ENCODE assay signal across 8 mouse cellular contexts in genomic region chr5:25609911-25610310, GRCm38 (mm10).
DNase-seq lines count a peak whose midpoint lies in the region; ATAC-seq and TF ChIP-seq lines count a peak whose summit lies in the region.

No protein-coding gene starts in this region.

- no peak overlapping the region for H3K4me2 ChIP-seq in kidney, postnatal 0 days (ENCODE audit: low read length)
- H3K4me2 ChIP-seq in intestine, embryonic 15.5 days (replicated peaks) = no peak overlapping the region

- no peak overlapping the region for H3K4me3 ChIP-seq in kidney, postnatal 0 days (replicated peaks; ENCODE audit: low read depth, low read length)
- no peak overlapping the region for H3K4me3 ChIP-seq in heart, embryonic 10.5 days
- no peak overlapping the region for H3K4me3 ChIP-seq in intestine, embryonic 15.5 days (replicated peaks)

- no peaks in the 10 kb centered on the region for H3K36me3 ChIP-seq in kidney, postnatal 0 days (ENCODE audit: insufficient read depth, low read length)
- no peaks in the 10 kb centered on the region for H3K36me3 ChIP-seq in heart, embryonic 10.5 days
- no peaks in the 10 kb centered on the region for H3K36me3 ChIP-seq in intestine, embryonic 15.5 days

- H3K9me3 ChIP-seq in kidney, postnatal 0 days (replicated peaks; ENCODE audit: low read length) = no peaks in the 10 kb centered on the region
- no peaks in the 10 kb centered on the region for H3K9me3 ChIP-seq in heart, embryonic 10.5 days
- H3K9me3 ChIP-seq in intestine, embryonic 15.5 days = no peaks in the 10 kb centered on the region

- DNase-seq in kidney, postnatal 0 days (ENCODE audit: low spot score) = peak; percentile 6
- no peak for DNase-seq in kidney, postnatal 4 days
- peak; percentile 28 for DNase-seq in fibroblast of lung, adult 2 months (ENCODE audit: low read depth)
- DNase-seq in layer of hippocampus, adult 8-10 months (ENCODE audit: low spot score in 2 of 2) = peak; percentile 60 to 71
- peak; percentile 58 for DNase-seq in retina, postnatal 1 day
- DNase-seq in heart, embryonic 10.5 days (ENCODE audit: low spot score) = no peak
- DNase-seq in heart, postnatal 36 days = no peak

- intact Hi-C loops in heart, postnatal 36 days (cut with DNase I) = no loop called here

- H3K27ac ChIP-seq in kidney, postnatal 0 days = no peak overlapping the region
- no peak overlapping the region for H3K27ac ChIP-seq in heart, embryonic 10.5 days
- H3K27ac ChIP-seq in intestine, embryonic 15.5 days = no peak overlapping the region

- H3K4me1 ChIP-seq in kidney, postnatal 0 days (replicated peaks; ENCODE audit: insufficient read depth, low read length) = no peaks in the 10 kb centered on the region
- H3K4me1 ChIP-seq in heart, embryonic 10.5 days = no peaks in the 10 kb centered on the region
- H3K4me1 ChIP-seq in intestine, embryonic 15.5 days (replicated peaks) = peaks cover 4% of the 10 kb centered on the region; the same call in 1 of the 2 replicates

- no peak overlapping the region for H3K9ac ChIP-seq in kidney, postnatal 0 days (ENCODE audit: low read depth, low read length)
- H3K9ac ChIP-seq in intestine, embryonic 15.5 days = no peak overlapping the region

- TF ChIP-seq CTCF in kidney, postnatal 0 days (IDR thresholded peaks at IDR 0.05; ENCODE audit: low read depth) = no peak

- ATAC-seq in kidney, postnatal 0 days (replicated peaks; ENCODE audit: low FRiP score, low read depth) = no peak
- ATAC-seq in intestine, embryonic 15.5 days = no peak

- no peaks in the 10 kb centered on the region for H3K27me3 ChIP-seq in kidney, postnatal 0 days (ENCODE audit: insufficient read depth, low read length)
- no peaks in the 10 kb centered on the region for H3K27me3 ChIP-seq in heart, embryonic 10.5 days (ENCODE audit: insufficient read depth, poor library complexity, severe bottlenecking)
- H3K27me3 ChIP-seq in intestine, embryonic 15.5 days (replicated peaks) = no peaks in the 10 kb centered on the region

- 23% methylated on average over 9 of the region's 9 CpGs for WGBS in kidney, postnatal 0 days
- 34% methylated on average over 9 of the region's 9 CpGs for WGBS in heart, embryonic 10.5 days
- WGBS in intestine, embryonic 15.5 days = 19% methylated on average over 9 of the region's 9 CpGs

Comparison
In these comparisons a context has a peak if more than half of its experiments do, and no peak if none do; other contexts are left out.
1. DNase-seq: peak in kidney, postnatal 0 days (single experiment), fibroblast of lung, adult 2 months (single experiment), layer of hippocampus, adult 8-10 months (2 of 2) and retina, postnatal 1 day (single experiment); none in kidney, postnatal 4 days (0 of 2), heart, embryonic 10.5 days (single experiment) and heart, postnatal 36 days (0 of 2).